Mouse (Mus musculus) duodenum, adult 2 months (tissue): ENCODE measurements around the gene Gltp. TPM values are rescaled to one million over a fixed set of nuclear protein-coding genes. Genes with fewer than 3 reads are reported as not detected.

Experiments used
- polyA plus RNA-seq: library from polyadenylated mRNA; depleted of rRNA; stranded (reverse); fragments of >200 nt; gene quantifications from 2 replicates; pipeline ENCODE4 v1.2.3, GENCODE M21; 2012; ENCODE audit warnings: low replicate concordance; rRNA removed

The Gltp gene
- polyA plus RNA-seq = 141 and 243 TPM in 2 replicates

DNA sequence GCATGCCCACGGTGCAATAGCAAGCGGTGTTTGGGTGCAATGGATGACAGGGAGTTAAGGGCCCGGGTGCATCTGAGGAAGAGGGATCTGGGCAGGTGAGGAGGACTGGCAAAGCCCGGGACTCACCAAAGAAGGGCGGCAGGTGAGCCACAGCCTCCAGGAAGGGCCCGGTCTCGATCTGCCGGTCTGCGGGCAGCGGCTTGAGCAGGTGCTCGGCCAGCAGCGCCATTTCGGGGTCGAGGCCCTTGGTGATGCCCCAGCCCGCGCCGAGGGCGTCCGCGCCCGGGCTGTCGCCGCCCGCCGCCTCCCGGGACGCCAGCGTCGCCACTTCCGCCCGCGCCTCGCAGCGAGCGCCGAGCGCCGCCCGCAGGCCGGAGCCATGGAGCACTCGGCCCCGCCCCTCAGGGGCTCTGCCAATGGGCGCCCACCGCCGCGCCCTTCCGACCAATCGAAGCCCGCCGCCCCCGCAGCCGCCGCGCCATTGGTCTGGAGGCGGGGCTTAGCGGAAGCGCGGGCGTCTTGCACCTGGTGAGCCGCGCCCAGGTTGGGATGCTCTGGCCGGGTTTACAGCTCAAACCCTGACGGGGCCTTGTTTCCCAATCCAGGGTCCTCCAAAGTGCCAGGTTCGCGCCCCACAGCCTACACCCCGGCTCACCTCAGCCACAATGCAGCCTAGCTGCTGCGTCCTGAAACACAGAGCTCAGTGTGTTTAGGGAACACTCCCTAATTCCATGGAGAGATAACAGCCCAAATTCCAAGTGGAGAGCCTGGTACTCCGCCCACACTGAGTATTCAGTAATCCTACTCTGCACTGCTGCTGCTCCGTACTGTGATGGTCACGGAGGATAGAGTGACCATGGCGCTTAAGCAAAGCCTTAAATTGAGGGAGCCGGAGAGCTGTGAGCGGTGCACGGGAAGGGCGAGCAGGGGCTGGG lies at the start of gene Gltp:
Gene Gltp, minus strand, starts transcription at position 352 of the 935 bp plus-strand sequence.

DNA sequence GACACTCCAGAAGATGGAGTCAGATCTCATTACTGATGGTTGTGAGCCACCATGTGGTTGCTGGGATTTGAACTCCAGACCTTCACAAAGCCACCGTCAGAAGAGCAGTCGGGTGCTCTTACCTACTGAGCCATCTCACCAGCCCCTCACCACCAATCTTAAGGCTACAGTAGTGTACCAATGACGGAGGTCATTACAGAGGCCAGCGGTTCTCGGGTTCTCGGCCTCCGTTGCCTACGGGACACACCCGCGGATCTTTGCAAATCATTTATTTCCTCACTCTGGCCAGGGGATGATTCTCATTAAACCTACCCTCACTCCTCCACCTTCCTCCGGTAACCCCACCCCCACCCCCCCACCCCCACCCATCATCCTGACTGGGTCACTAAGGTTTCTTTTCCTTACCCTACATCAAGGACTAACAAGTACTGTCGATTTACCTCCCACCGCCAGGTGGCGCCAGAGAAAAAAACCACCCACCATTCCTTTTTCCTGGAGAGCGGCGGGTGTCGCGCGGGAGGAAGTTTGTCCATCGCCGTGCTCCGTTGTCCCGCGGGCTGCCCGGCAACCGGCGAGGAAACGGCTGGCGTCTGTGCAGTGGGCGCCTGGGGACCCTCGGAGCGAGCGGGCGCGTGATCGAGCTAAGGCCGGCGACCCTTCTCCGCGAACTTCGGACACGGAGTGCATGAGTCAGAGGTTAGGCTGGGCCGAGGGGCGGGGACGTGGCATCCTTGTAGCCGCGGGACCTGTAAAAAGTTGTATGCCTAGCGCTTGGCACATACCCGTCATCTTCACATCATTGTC lies 16.7 kb upstream of the Gltp start, which contains the start of gene Tchp:
Gene Tchp, plus strand, starts transcription at position 496 of the 804 bp plus-strand sequence.

DNA sequence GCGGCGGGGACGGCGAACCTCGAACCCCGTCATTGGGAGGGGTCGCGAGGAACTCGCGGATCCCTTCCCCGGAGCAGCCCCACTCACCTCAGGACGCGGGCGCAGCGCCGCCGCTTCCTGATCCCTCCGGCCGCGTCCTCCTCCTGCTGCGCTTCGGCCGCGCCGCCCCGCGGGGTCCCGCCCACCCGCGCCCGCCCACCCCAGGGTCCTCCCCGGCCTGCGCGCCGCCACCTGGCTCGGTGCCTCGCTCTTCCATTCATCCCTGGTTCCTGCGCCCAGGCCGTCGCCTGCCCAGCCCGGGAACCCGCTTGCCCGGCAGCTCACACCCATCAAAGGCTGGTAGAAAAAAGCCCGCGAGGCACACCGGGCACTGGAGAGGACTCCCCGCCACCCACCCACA lies 32.5 kb downstream of the Gltp start, which contains the start of gene Trpv4:
Gene Trpv4, minus strand, starts transcription at position 167 of the 400 bp plus-strand sequence.

Other genes starting within 250 kb of the Gltp start
- gene Mmab, start 246.9 kb downstream of the Gltp start, polyA plus RNA-seq = 5.5 and 10.3 TPM in 2 replicates
- 34.0 and 34.4 TPM in 2 replicates for gene Mvk, start 246.7 kb downstream of the Gltp start, polyA plus RNA-seq
- gene Fam222a, start 123.0 kb downstream of the Gltp start, polyA plus RNA-seq = 3.6 and 7.3 TPM in 2 replicates
- 2.0 and 4.0 TPM in 2 replicates for gene Trpv4, start 32.6 kb downstream of the Gltp start, polyA plus RNA-seq
- gene Tchp, start 16.8 kb upstream of the Gltp start, polyA plus RNA-seq = 2.9 and 7.1 TPM in 2 replicates
- gene Ankrd13a, start 83.7 kb upstream of the Gltp start, polyA plus RNA-seq = 77.4 and 78.8 TPM in 2 replicates
- gene Git2, start 84.5 kb upstream of the Gltp start, polyA plus RNA-seq = 14.0 and 21.1 TPM in 2 replicates
- 4.2 and 11.5 TPM in 2 replicates for gene 1500011B03Rik, start 132.5 kb upstream of the Gltp start, polyA plus RNA-seq
- not detected in 2 replicates for gene 4930519G04Rik, start 162.7 kb upstream of the Gltp start, polyA plus RNA-seq
- not detected in 2 replicates for gene Gm9936, start 167.7 kb upstream of the Gltp start, polyA plus RNA-seq
- 7.4 and 29.4 TPM in 2 replicates for gene Oasl2, start 206.0 kb upstream of the Gltp start, polyA plus RNA-seq
- gene Oasl1, start 232.3 kb upstream of the Gltp start, polyA plus RNA-seq = 61.4 and 170 TPM in 2 replicates